Mouse (Mus musculus) limb, embryonic 14.5 days (tissue): ENCODE results near the gene Fstl4. TPM values are rescaled to one million over a fixed set of nuclear protein-coding genes. Genes with fewer than 3 reads are reported as not detected.

Experiments
- ATAC-seq: fragments of 200-750 bp; cut with Nextera tagmentation; 2 replicates; pipeline ENCODE4 v1.8.0; 2017; ENCODE audit warnings: low read depth, moderate number of reproducible peaks, moderate TSS enrichment; ENCODE audit not compliant: low FRiP score
- DNase-seq: peaks from one replicate; pipeline ENCODE4 v3.0.0-alpha.2; 2015; ENCODE audit warnings: low spot score
- H3K27ac ChIP-seq: fragments of 300-500 bp; sonication (generic); replicated peaks from 2 replicates; pipeline ENCODE4 v1.5.1; 2014; ENCODE audit warnings: low read depth, mild to moderate bottlenecking, low read length, moderate library complexity, mixed read lengths
- H3K27me3 ChIP-seq: fragments of 300-500 bp; sonication (generic); 2 replicates; pipeline ENCODE4 v1.6.1; 2014; ENCODE audit warnings: low read length, mixed read lengths; ENCODE audit not compliant: control insufficient read depth, insufficient read depth
- H3K36me3 ChIP-seq: fragments of 300-500 bp; sonication (generic); 2 replicates; pipeline ENCODE4 v1.6.1; 2014; ENCODE audit warnings: mild to moderate bottlenecking, low read length, moderate library complexity, mixed read lengths; ENCODE audit not compliant: control insufficient read depth, insufficient read depth
- H3K4me1 ChIP-seq: fragments of 300-500 bp; sonication (generic); 2 replicates; pipeline ENCODE4 v1.6.1; 2014; ENCODE audit warnings: antibody characterized with exemption, low read length, mixed read lengths; ENCODE audit not compliant: control insufficient read depth, insufficient read depth
- H3K4me2 ChIP-seq: fragments of 300-500 bp; sonication (generic); replicated peaks from 2 replicates; pipeline ENCODE4 v1.6.1; 2014; ENCODE audit warnings: low read depth, mild to moderate bottlenecking, low read length, moderate library complexity; ENCODE audit not compliant: severe bottlenecking
- H3K4me3 ChIP-seq: fragments of 300-500 bp; sonication (generic); replicated peaks from 2 replicates; pipeline ENCODE4 v1.5.1; 2014; ENCODE audit warnings: low read length
- H3K9ac ChIP-seq: fragments of 300-500 bp; sonication (generic); 2 replicates; pipeline ENCODE4 v1.6.1; 2014; ENCODE audit warnings: mild to moderate bottlenecking, low read depth, low read length, moderate library complexity; ENCODE audit not compliant: severe bottlenecking
- H3K9me3 ChIP-seq: fragments of 300-500 bp; sonication (generic); 2 replicates; pipeline ENCODE4 v1.6.1; 2016; ENCODE audit warnings: low read length; ENCODE audit not compliant: control insufficient read depth
- POLR2A ChIP-seq: fragments of 200-500 bp; IDR thresholded peaks from 2 replicates; pipeline ENCODE4 v1.8.0; 2012; ENCODE audit warnings: inconsistent platforms, mild to moderate bottlenecking, moderate library complexity, borderline replicate concordance; ENCODE audit not compliant: insufficient read depth, insufficient read length; ENCODE audit errors: extremely low read depth
- WGBS: fragments of 180-500 bp; shearing (Covaris S2); extraction: QIAGEN DNeasy Blood & Tissue Kit; methylation state at CpG from one replicate; pipeline ENCODE4 v1.1.7; 2014; 5-methylcytosine and 5-hydroxymethylcytosine counted together
- polyA plus RNA-seq, 2 experiments: library from polyadenylated mRNA; depleted of rRNA in 1 of 2; stranded (reverse) in 1 of 2; unstranded in 1 of 2; fragments of >200 nt; fragmentation: Nextera tagmentation in 1 of 2; extraction: Ambion mirVana in 1 of 2; gene quantifications; 2 replicates each; pipeline versions ENCODE4 v1.2.1 to v1.2.3; 2012 to 2014

Gene Fstl4
- polyA plus RNA-seq, 2 experiments, result 0.97 to 2.3 TPM

DNA sequence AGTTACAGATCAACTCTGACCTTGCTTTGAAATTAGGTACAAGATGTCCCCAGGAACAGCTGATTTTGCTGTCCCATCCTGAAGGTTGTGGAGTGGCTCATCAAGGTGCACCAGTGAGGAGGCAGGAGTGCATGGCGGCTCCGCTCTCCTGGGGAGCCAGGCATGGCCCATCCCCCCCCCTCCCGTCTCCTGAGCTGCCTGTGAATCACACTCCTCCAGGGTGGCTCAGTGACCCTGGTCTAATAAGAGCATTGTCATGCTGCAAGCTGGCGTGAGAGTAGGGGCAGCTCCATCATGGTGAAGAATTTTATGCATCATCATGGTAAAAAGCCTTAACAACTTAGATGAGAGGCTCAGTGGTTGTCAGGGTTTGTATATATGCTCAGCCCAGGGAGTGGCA is 11.2 kb upstream of the Fstl4 start:
- Histone ChIP-seq H3K4me3 (no peak overlapping the region), H3K4me1 (no peaks in the 10 kb centered on the region), H3K9me3 (no peaks in the 10 kb centered on the region), H3K27me3 (no peaks in the 10 kb centered on the region), H3K9ac (no peak overlapping the region), H3K27ac (no peak overlapping the region), H3K4me2 (no peak overlapping the region), H3K36me3 (no peaks in the 10 kb centered on the region)
- 47% methylated on average over 4 of the region's 4 CpGs for WGBS
- no peak for DNase-seq
- no peak for ATAC-seq
- TF ChIP-seq POLR2A, result no peak

DNA sequence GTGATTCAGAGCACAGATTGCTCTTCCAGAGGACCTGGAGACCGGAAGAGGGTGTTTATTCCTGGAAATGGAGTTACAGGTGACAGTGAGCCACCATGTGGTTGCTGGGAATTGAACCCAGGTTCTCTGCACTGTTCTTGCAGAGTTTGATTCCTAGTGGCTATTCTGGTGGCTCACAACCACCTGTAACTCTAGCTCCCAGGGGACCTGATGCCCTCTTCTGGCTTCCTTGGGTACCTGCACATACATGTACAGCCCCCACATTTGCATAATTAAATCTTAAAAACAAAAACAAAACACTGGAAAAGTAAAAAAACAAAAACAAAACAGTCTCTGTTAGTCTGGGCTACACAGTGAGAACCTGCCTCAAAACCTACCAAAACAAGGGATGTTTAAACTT is 2.6 kb upstream of the Fstl4 start:
- Histone ChIP-seq H3K9ac (no peak overlapping the region), H3K4me3 (no peak overlapping the region), H3K9me3 (no peaks in the 10 kb centered on the region), H3K27me3 (peaks cover 43% of the 10 kb centered on the region), H3K4me2 (no peak overlapping the region), H3K27ac (no peak overlapping the region), H3K36me3 (no peaks in the 10 kb centered on the region), H3K4me1 (peaks cover 9% of the 10 kb centered on the region; the same call in 1 of the 2 replicates)
- ATAC-seq (no peak), DNase-seq (no peak)
- WGBS, result 22% methylated on average over 1 of the region's 1 CpGs
- no peak for TF ChIP-seq POLR2A

DNA sequence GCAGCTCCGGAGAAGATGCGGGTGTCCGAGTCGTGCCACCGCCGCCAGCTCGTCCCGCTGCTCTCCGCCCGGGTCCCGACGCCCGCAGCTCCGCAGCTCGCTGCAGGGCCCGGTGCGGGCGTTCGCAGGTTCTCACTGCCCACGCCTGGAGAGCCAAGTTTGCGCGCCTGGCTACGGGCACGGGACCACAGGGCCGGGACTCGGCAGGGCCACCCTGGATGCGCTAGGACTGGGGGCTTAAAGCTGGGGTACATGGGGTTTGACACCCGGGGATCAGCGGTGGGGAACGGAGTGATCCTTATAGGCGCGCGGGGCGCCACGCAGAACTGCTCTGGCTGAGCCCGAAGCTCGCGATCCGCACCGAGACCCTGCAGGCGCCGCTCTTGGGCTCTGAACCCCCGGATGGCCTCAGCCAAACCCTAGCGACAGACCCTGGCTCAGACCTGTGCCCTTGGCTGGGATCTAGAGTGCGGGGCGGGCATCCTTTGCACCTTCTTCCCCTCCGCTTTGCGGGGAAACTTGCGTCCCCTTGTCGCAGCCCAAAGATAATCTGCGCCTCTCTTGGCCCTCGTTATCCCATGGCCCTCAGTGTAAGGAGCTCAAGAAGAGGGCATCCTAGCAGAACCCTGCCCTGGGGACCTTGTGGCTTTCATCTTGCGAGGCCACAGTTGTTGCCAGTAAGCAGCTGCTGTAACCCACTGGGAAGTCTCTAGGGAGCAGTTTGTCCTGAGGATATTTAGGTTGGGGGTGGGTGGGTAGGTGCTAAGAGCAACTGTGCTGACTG is 652 bp downstream of the Fstl4 start:
- H3K4me2 ChIP-seq, result peak overlapping the region; percentile 96
- ATAC-seq (0 out of 2 replicates have a peak, but pooled peaks have one; percentile 15), DNase-seq (peak; percentile 16)
- H3K4me1 ChIP-seq, result peaks cover 9% of the 10 kb centered on the region; the same call in 1 of the 2 replicates
- WGBS, result 2% methylated on average over 51 of the region's 53 CpGs
- peak overlapping the region; percentile 50 for H3K9ac ChIP-seq
- H3K9me3 ChIP-seq, result no peaks in the 10 kb centered on the region
- H3K27me3 ChIP-seq, result peaks cover 60% of the 10 kb centered on the region
- H3K36me3 ChIP-seq, result no peaks in the 10 kb centered on the region
- no peak for TF ChIP-seq POLR2A
- H3K27ac ChIP-seq, result no peak overlapping the region
- H3K4me3 ChIP-seq, result peak overlapping the region; percentile 53

- H3K4me1 ChIP-seq, result peaks cover 9% of the 10 kb centered on the region; the same call in 1 of the 2 replicates
- WGBS, result 2% methylated on average over 21 of the region's 21 CpGs
- no peaks in the 10 kb centered on the region for H3K36me3 ChIP-seq
- peak overlapping the region; percentile 96 for H3K4me2 ChIP-seq
- ATAC-seq (peak; percentile 57; the same call in 1 of the 2 replicates), DNase-seq (peak; percentile 61)
- no peak for TF ChIP-seq POLR2A
- H3K27ac ChIP-seq, result no peak overlapping the region
- peaks cover 60% of the 10 kb centered on the region for H3K27me3 ChIP-seq
- peak overlapping the region; percentile 53 for H3K4me3 ChIP-seq
- no peaks in the 10 kb centered on the region for H3K9me3 ChIP-seq
- H3K9ac ChIP-seq, result peak overlapping the region; percentile 50; the same call in 1 of the 2 replicates
Observed at GRCm38 (mm10) chr11:52765678-52766254, 1.3 kb downstream of the Fstl4 start.

- H3K27ac ChIP-seq, result no peak overlapping the region
- no peak overlapping the region for H3K4me2 ChIP-seq
- no peak for ATAC-seq
- no peak overlapping the region for H3K9ac ChIP-seq
- TF ChIP-seq POLR2A, result no peak
- peaks cover 55% of the 10 kb centered on the region for H3K27me3 ChIP-seq
- WGBS, result 78% methylated on average over 3 of the region's 3 CpGs
- H3K9me3 ChIP-seq, result no peaks in the 10 kb centered on the region
- peaks cover 9% of the 10 kb centered on the region; the same call in 1 of the 2 replicates for H3K4me1 ChIP-seq
- DNase-seq, result no peak
- H3K36me3 ChIP-seq, result no peaks in the 10 kb centered on the region
- no peak overlapping the region for H3K4me3 ChIP-seq
Observed at GRCm38 (mm10) chr11:52767921-52768320, 3.5 kb downstream of the Fstl4 start.
